Mouse (Mus musculus): Measurements from ENCODE around the gene Bckdha.

GRCm38 (mm10) chr7:25684659-25685058 lies 25.9 kb upstream of the Bckdha start:
- TF ChIP-seq POLR2A (IDR thresholded peaks at IDR 0.05; ENCODE audit: insufficient read depth, low read depth, low read length) = no peak
- no peak for TF ChIP-seq CTCF (IDR thresholded peaks at IDR 0.05; ENCODE audit: insufficient read depth, low read depth, low read length)

All from olfactory bulb, adult 2 months (tissue).